Mouse (Mus musculus): ENCODE measurements around the gene Olfr684.

DNA sequence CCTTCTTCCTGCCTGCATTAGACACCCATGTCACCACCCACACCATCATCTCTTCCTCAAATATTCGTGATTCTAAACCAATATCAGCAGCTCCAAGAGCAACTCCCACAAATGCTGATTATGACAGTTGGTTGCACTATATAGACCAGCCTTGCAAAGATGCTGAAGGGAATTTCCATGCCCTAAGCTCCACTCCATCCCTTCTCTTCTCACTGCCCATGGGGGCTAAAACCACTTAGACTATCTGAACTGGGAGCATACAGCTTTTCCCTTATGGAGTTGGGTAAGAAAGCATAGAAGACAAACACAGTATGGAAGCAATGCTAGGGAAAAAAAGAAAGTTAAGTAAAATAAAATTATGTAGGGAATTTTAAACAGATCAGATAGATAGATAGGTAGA is 16.5 kb downstream of the Olfr684 start, which contains the start of gene Olfr683:
- TF ChIP-seq CTCF (IDR thresholded peaks at IDR 0.05; ENCODE audit: low read depth) = no peak
- TF ChIP-seq EP300 (IDR thresholded peaks at IDR 0.05; ENCODE audit: low read depth) = no peak
